Mouse (Mus musculus) limb, embryonic 14.5 days (tissue): ENCODE results near the gene C4bp. TPM values are rescaled to one million over a fixed set of nuclear protein-coding genes. Genes with fewer than 3 reads are reported as not detected.
A peak's percentile ranks its signal among the peaks of the same experiment; 100 is the strongest.

ENCODE experiments used
- ATAC-seq: fragments of 200-750 bp; cut with Nextera tagmentation; 2 replicates; pipeline ENCODE4 v1.8.0; 2017; ENCODE audit warnings: low read depth, moderate number of reproducible peaks, moderate TSS enrichment; ENCODE audit not compliant: low FRiP score
- DNase-seq: peaks from one replicate; pipeline ENCODE4 v3.0.0-alpha.2; 2015; ENCODE audit warnings: low spot score
- H3K27ac ChIP-seq: fragments of 300-500 bp; sonication (generic); replicated peaks from 2 replicates; pipeline ENCODE4 v1.5.1; 2014; ENCODE audit warnings: low read depth, mild to moderate bottlenecking, low read length, moderate library complexity, mixed read lengths
- H3K27me3 ChIP-seq: fragments of 300-500 bp; sonication (generic); 2 replicates; pipeline ENCODE4 v1.6.1; 2014; ENCODE audit warnings: low read length, mixed read lengths; ENCODE audit not compliant: control insufficient read depth, insufficient read depth
- H3K36me3 ChIP-seq: fragments of 300-500 bp; sonication (generic); 2 replicates; pipeline ENCODE4 v1.6.1; 2014; ENCODE audit warnings: mild to moderate bottlenecking, low read length, moderate library complexity, mixed read lengths; ENCODE audit not compliant: control insufficient read depth, insufficient read depth
- H3K4me1 ChIP-seq: fragments of 300-500 bp; sonication (generic); 2 replicates; pipeline ENCODE4 v1.6.1; 2014; ENCODE audit warnings: antibody characterized with exemption, low read length, mixed read lengths; ENCODE audit not compliant: control insufficient read depth, insufficient read depth
- H3K4me2 ChIP-seq: fragments of 300-500 bp; sonication (generic); replicated peaks from 2 replicates; pipeline ENCODE4 v1.6.1; 2014; ENCODE audit warnings: low read depth, mild to moderate bottlenecking, low read length, moderate library complexity; ENCODE audit not compliant: severe bottlenecking
- H3K4me3 ChIP-seq: fragments of 300-500 bp; sonication (generic); replicated peaks from 2 replicates; pipeline ENCODE4 v1.5.1; 2014; ENCODE audit warnings: low read length
- H3K9ac ChIP-seq: fragments of 300-500 bp; sonication (generic); 2 replicates; pipeline ENCODE4 v1.6.1; 2014; ENCODE audit warnings: mild to moderate bottlenecking, low read depth, low read length, moderate library complexity; ENCODE audit not compliant: severe bottlenecking
- H3K9me3 ChIP-seq: fragments of 300-500 bp; sonication (generic); 2 replicates; pipeline ENCODE4 v1.6.1; 2016; ENCODE audit warnings: low read length; ENCODE audit not compliant: control insufficient read depth
- POLR2A ChIP-seq: fragments of 200-500 bp; IDR thresholded peaks from 2 replicates; pipeline ENCODE4 v1.8.0; 2012; ENCODE audit warnings: inconsistent platforms, mild to moderate bottlenecking, moderate library complexity, borderline replicate concordance; ENCODE audit not compliant: insufficient read depth, insufficient read length; ENCODE audit errors: extremely low read depth
- WGBS: fragments of 180-500 bp; shearing (Covaris S2); extraction: QIAGEN DNeasy Blood & Tissue Kit; methylation state at CpG from one replicate; pipeline ENCODE4 v1.1.7; 2014; 5-methylcytosine and 5-hydroxymethylcytosine counted together
- polyA plus RNA-seq, 2 experiments: library from polyadenylated mRNA; depleted of rRNA in 1 of 2; stranded (reverse) in 1 of 2; unstranded in 1 of 2; fragments of >200 nt; fragmentation: Nextera tagmentation in 1 of 2; extraction: Ambion mirVana in 1 of 2; gene quantifications; 2 replicates each; pipeline versions ENCODE4 v1.2.1 to v1.2.3; 2012 to 2014

C4bp gene
- polyA plus RNA-seq, 2 experiments, result not detected

DNA sequence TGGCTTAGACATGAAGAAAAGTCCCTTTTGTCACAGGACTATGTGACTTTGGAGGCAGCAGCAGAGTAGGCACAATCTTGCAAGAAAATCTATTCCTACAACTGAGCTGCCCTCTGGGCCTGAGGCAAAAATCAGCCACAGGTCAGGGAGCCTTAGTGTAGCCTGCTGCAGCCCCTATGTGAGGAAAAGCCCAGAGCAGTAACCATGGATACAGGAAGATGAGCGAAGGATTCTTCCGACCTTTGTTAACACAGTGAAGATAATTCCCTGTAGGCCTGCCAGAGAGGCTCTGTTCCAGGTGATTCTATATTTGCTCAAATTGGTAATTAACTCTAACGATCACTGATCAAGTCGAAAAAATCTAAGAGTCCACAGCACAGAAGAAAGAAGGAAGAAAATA, 17.3 kb downstream of the C4bp start:
- 80% methylated on average over 4 of the region's 4 CpGs for WGBS
- Histone ChIP-seq H3K9ac (no peak overlapping the region), H3K4me1 (no peaks in the 10 kb centered on the region), H3K27ac (no peak overlapping the region), H3K27me3 (no peaks in the 10 kb centered on the region), H3K4me3 (no peak overlapping the region), H3K4me2 (no peak overlapping the region), H3K9me3 (no peaks in the 10 kb centered on the region), H3K36me3 (no peaks in the 10 kb centered on the region)
- ATAC-seq (no peak), DNase-seq (no peak)
- TF ChIP-seq POLR2A, result no peak

DNA sequence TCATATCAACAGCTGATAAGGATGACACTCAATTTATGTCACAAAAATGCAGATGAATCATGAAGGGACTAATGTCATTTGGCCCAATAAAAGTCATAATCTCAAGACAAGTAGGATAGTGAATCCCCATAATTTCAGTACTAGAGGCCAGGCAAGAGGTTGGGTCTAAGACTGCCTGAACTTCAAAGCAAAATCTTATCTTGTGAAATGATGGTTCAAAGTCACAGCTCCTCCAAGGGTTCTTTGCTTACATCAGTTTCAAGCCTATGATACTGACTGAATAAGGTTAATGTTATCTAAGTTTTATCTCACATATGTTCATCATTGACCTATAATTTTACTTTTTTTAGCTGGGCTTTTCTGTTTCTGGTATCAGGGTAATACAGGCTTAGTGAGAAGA, 20.5 kb downstream of the C4bp start:
- Histone ChIP-seq H3K9me3 (no peaks in the 10 kb centered on the region), H3K4me2 (no peak overlapping the region), H3K4me3 (no peak overlapping the region), H3K27ac (no peak overlapping the region), H3K27me3 (no peaks in the 10 kb centered on the region), H3K36me3 (no peaks in the 10 kb centered on the region), H3K4me1 (no peaks in the 10 kb centered on the region), H3K9ac (no peak overlapping the region)
- TF ChIP-seq POLR2A, result no peak
- no peak for DNase-seq
- no peak for ATAC-seq

DNA sequence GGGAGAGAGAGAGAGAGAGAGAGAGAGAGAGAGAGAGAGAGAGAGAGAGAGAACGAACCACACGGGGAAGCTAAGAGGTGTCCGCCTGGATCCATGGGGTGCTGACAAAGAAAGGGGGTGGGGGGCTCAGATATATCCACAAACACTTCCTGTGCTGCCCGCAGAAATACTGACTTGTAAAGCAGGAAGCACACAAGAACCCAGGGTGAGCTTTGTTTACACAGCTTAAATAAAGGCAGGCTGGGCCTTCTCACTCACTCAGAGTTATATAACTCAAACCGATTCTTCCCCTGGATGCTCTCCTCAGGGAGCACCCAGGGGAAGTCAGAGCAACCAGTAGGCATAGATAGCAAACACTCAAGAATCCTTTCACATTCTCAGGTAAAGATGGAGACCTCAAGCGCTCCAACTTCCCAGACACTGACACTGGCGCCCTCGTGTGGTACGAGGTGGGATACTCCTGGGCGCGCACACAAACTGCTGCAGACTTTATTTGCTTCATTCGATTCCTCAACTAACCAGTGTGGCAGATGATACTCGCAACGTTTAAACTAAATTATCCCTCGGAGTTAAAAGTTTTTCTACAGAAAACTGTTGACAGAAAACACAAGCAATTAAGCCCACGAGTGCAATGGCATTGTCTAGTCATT, 27.5 kb downstream of the C4bp start:
- H3K4me3 ChIP-seq, result no peak overlapping the region
- H3K9ac ChIP-seq, result no peak overlapping the region
- H3K4me2 ChIP-seq, result no peak overlapping the region
- ATAC-seq (peak; percentile 60), DNase-seq (peak; percentile 45)
- H3K36me3 ChIP-seq, result no peaks in the 10 kb centered on the region
- no peak overlapping the region for H3K27ac ChIP-seq
- TF ChIP-seq POLR2A, result no peak
- no peaks in the 10 kb centered on the region for H3K27me3 ChIP-seq
- H3K9me3 ChIP-seq, result no peaks in the 10 kb centered on the region
- 29% methylated on average over 16 of the region's 16 CpGs for WGBS
- no peaks in the 10 kb centered on the region for H3K4me1 ChIP-seq

DNA sequence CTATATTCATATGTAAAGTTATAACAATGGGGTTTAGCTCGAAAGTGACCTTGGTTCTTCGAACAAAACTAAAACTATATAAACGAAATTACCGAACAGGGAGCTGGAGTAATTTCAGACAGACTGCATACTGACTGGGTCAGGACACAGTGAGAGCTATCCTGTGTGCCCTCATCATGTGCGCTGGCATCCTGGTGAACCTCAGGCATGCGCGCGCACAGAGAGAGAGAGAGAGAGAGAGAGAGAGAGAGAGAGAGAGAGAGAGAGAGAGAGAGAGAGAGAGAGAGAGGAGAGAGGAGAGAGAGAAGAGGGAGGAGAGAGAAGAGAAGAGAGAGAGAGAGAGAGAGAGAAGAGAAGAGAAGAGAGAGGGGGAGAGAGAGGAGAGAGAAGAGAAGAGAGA, 28.1 kb downstream of the C4bp start:
- H3K4me2 ChIP-seq, result no peak overlapping the region
- H3K36me3 ChIP-seq, result no peaks in the 10 kb centered on the region
- no peak for TF ChIP-seq POLR2A
- H3K4me1 ChIP-seq, result no peaks in the 10 kb centered on the region
- no peak overlapping the region for H3K4me3 ChIP-seq
- ATAC-seq (no peak), DNase-seq (no peak)
- no peaks in the 10 kb centered on the region for H3K9me3 ChIP-seq
- WGBS, result 85% methylated on average over 8 of the region's 8 CpGs
- H3K9ac ChIP-seq, result no peak overlapping the region
- H3K27me3 ChIP-seq, result no peaks in the 10 kb centered on the region
- no peak overlapping the region for H3K27ac ChIP-seq

DNA sequence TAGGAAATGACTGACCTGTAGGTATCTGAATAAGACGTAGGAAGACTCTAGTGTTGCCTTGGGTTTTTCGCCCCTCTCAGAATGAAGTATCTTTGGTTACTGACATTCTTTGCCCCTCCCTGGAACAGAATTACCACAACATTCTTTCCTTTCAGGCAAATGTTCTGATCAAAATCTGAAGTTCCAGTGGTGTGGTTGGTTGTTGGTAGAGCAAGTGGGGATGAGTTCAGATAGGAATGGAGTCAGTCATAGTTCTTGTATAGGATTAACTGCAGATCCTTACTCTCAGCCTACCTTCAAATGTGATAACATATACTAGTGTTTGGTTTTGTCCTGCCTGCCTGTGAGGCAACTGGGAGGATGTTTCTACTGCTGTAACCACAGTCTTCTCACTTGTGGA, 31.9 kb downstream of the C4bp start, which contains the start of gene Zp3r:
Gene Zp3r (minus strand): TSS at position 101 of the 400 bp plus-strand sequence.
- H3K27me3 ChIP-seq, result no peaks in the 10 kb centered on the region
- 97% methylated on average over 2 of the region's 2 CpGs for WGBS

More for the DNA sequence above, 31.9 kb downstream of the C4bp start, which contains the start of gene Zp3r:
- Histone ChIP-seq H3K4me1 (no peaks in the 10 kb centered on the region), H3K4me2 (no peak within 1 kb of the TSS), H3K9me3 (no peaks in the 10 kb centered on the region), H3K4me3 (no peak within 1 kb of the TSS), H3K36me3 (no peaks in the 10 kb centered on the region), H3K27ac (no peak within 1 kb of the TSS), H3K9ac (no peak within 1 kb of the TSS)
- no peak for DNase-seq
- no peak for ATAC-seq
- no peak for TF ChIP-seq POLR2A
